Mouse (Mus musculus) kidney, adult 2 months (tissue): ENCODE measurements at regions not wholly inside any gene's neighbourhood (a gene's known extent, or its start where the extent isn't known, plus 50 kb on each side); places are given as distances from the start of the nearest gene placed in this dataset.

Experiments used
- CTCF ChIP-seq: fragments of 200-500 bp; conservative IDR thresholded peaks from 2 replicates; pipeline ENCODE4 v1.5.1; 2011; ENCODE audit warnings: low read depth, mild to moderate bottlenecking, control low read depth, low read length, moderate library complexity, mixed read lengths; ENCODE audit not compliant: insufficient read depth, insufficient read length
- POLR2A ChIP-seq: fragments of 200-500 bp; IDR thresholded peaks from one replicate; pipeline ENCODE4 v1.6.1; 2011; ENCODE audit warnings: low read depth, low read length, control low read depth

DNA sequence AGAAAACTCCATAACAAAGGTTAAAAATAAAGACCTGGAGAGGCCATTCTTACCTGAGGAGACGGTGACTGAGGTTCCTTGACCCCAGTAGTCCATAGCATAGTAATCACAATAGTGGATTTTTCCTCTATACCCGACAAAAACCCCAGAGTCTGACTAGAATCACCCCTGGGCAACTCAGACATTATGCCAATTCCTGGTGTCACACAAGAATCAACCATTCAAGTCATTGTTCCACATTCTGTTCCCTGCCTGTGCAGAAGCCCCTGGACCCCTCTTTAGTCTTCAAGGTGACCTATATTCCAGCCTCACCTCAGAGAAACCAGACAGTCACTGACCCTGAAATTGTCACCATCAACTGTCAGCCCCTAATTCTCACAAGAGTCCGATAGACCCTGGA is 60.9 kb upstream of the Adam6b start:
- TF ChIP-seq POLR2A (no peak), CTCF (no peak)
